Mouse (Mus musculus) gastrocnemius, adult 2 months (tissue): ENCODE measurements at regions not wholly inside any gene's neighbourhood (a gene's known extent, or its start where the extent isn't known, plus 50 kb on each side); places are given as distances from the start of the nearest gene placed in this dataset.

ENCODE experiments used
- DNase-seq: peaks from one replicate; pipeline ENCODE4 v3.0.0; 2022
- H3K27ac ChIP-seq: fragments of 200-600 bp; 2 replicates; pipeline ENCODE4 v1.8.1; 2022; ENCODE audit warnings: mild to moderate bottlenecking
- H3K4me3 ChIP-seq: fragments of 200-600 bp; 2 replicates; pipeline ENCODE4 v1.8.1; 2022; ENCODE audit warnings: mild to moderate bottlenecking, moderate library complexity
- CTCF ChIP-seq: fragments of 200-600 bp; IDR thresholded peaks from 2 replicates; pipeline ENCODE4 v1.8.1; 2022; ENCODE audit warnings: antibody characterized with exemption, mild to moderate bottlenecking, moderate library complexity
- intact Hi-C: fragments of 180-260 bp; cut with DNase I; formaldehyde crosslinking; loops from one replicate; pipeline ENCODE4 v1.15.1; 2025

DNA sequence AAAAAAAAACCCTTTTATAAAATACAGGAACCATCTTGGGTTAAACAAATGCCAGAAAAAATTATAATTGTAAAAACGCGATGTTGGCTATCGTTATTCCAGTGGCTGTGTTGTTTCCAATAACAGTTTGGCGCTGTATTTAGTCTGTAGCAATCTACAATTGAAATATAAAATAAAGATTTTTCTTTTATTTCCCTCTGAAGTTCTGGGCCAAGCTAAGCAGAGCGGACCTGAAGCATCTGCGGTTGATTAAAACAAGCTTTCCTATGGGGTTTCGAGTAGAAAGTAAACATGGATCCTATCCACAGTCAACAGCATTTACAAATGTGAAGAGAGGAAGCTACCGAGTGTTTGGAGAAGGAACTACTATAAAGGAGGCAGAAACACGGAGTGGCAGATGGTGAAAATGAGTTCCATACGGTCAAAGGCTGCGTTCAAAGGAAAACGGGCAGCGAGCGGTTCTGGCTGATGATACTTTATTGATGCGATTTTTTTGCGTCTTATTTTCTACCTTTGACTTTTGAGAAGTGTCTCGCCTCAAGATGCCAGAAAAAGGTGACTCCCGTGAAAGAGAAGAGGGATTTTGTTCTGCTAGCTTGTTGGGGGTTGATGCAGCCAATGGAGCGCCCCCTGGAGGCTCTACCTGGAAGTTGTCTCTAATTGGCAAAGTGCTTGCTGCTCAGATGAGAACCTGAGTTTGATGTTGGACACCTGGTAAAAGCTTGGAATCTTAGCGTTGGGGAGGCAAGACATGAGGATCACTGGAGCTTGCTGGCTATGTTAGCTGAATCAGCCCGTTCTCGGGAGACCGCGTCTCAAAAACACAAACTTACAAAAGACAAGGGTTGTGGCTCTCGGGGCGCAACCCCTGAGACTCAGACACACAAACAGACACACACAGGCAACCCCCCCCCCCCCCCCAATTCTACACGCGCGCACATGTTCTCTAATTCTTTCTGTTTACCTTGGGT is 96.7 kb upstream of the Psmd7 start:
- Histone ChIP-seq H3K4me3 (peak overlapping the region; percentile 50), H3K27ac (no peak overlapping the region)
- intact Hi-C loops = no loop called here
- peak; percentile 62 for TF ChIP-seq CTCF
- peak; percentile 34 for DNase-seq

DNA sequence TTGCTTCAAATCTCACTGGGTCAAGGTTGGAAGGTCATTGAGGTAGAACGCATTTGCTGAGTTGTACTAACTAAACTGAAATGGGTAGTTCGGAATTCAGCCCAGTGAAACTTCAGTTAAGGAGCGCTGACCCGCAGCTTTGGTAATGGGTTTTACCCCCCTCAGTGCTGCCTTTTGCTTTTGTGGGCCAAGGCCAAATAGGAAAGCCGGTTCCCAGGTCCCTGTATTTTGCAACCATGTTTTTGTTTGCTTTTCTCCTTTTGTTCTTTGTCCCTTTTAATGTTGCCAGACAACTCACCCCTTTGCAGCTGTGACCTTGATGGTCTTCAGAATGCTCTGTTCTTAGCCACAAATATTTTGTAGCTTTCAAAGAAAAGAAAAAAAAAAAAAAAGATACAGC is 98.7 kb upstream of the Psmd7 start:
- Histone ChIP-seq H3K27ac (no peak overlapping the region), H3K4me3 (no peak overlapping the region)
- no peak for DNase-seq
- intact Hi-C loops = no loop called here
- TF ChIP-seq CTCF = no peak

DNA sequence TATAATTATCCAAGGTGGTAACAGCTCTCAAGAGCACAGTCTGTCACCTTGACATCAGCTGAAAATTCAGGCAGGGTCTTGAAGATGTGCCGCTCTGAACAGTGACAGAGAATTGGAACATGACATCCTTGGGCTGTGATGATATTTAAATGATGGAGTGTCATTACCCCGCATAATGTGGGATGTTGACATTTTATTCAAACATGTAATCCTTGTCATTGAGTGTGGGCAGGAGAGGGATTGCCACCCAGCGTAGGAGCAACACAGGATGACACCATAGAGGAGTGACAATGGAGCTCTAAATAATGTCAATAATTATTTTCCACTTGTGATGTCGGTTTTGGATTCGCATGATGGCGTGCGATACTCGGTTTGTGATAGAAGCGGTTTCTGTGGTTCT is 99.3 kb upstream of the Psmd7 start:
- no peak overlapping the region for H3K4me3 ChIP-seq
- intact Hi-C loops = no loop called here
- TF ChIP-seq CTCF = no peak

DNA sequence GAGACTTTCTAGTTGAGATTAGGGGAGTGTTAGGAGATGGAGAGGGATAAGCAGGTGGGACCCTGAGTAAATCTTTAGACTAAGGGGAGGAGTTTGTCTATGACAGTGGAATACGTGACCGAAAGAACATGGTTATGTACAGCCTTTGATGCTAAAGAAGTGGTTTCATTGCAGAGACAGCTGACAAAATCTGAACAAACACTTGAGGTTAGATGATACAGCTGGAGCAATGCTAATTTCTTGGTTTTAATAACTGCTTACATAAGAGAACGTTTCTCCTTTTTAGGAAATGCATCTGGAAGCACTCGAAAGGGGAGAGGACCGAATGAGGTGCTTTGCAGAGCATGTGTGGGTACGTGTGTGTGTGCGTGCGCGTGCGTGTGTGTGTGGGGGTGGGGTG is 100.8 kb upstream of the Psmd7 start:
- intact Hi-C loops = no loop called here
- H3K27ac ChIP-seq = no peak overlapping the region
- no peak for TF ChIP-seq CTCF

More for the DNA sequence above, 99.3 kb upstream of the Psmd7 start:
- no peak overlapping the region for H3K27ac ChIP-seq
- no peak for DNase-seq

DNA sequence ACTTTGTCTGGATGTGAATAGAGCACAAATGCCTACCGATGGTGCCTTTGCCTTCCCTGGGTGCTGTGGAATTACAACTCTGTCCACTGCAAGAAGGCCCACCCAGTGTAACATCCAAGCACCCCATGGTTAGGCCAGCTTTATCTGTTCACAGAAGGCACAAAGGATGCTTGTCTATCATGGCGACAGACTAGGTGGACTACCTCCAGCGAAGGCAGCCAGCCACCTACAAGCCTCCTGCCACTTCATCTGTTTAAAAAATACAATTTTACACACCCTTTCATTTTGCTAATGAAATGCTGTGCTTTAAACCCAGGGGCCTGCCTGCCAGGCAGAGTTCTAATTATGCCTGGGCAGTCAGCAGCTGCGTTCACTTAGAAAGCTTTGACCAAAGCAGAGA is 103.0 kb upstream of the Psmd7 start:
- intact Hi-C loops = no loop called here
- no peak for DNase-seq
- TF ChIP-seq CTCF = no peak
- Histone ChIP-seq H3K4me3 (no peak overlapping the region), H3K27ac (no peak overlapping the region)

More for the DNA sequence above, 100.8 kb upstream of the Psmd7 start:
- DNase-seq = no peak
- H3K4me3 ChIP-seq = no peak overlapping the region

DNA sequence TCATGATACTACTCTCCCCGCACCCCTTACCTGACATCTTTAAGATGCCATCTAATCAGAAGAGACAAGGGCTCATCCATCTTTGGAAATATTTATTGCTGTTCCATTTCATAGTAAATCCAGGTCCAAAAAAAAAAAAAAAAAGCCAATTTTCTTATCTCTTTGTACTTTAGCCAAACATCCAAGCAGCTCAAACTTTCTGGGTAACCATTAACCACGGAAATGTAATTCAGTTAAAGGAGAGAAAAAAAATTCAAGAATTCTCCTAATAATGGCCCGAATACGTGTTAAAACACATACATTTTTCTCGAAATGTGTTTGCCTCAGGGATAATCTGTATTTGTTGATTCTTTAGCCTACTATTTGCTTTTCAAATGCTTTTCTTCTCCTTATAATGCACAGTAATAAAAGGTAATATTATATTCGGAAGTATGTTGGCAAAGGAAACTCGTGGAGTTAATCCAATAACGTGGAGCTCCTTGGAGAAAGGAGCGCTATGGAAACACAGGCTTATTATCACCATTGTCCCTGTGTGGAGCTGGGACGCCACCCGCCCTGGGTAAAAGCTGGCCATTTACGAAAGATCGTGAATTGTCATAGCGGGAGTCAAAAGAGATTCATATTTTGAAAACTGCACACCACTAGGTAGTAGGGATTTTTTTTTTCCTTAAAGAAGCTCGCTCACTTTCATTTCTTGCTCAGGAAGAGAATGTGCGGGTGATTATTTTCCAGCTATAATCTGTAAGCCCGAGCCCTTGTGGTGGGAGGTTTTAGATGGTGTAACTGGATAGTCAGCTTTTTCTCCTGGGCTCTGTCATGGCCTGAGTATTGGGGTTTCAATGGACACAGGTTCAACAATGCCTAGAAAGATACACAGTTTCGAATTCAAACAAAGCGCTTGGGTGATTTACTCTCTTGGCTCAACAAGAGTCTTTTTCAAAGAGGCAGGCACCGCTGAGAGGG is 108.4 kb upstream of the Psmd7 start:
- no peak overlapping the region for H3K4me3 ChIP-seq
- intact Hi-C loops = no loop called here
- DNase-seq = no peak
- no peak overlapping the region for H3K27ac ChIP-seq
- no peak for TF ChIP-seq CTCF

DNA sequence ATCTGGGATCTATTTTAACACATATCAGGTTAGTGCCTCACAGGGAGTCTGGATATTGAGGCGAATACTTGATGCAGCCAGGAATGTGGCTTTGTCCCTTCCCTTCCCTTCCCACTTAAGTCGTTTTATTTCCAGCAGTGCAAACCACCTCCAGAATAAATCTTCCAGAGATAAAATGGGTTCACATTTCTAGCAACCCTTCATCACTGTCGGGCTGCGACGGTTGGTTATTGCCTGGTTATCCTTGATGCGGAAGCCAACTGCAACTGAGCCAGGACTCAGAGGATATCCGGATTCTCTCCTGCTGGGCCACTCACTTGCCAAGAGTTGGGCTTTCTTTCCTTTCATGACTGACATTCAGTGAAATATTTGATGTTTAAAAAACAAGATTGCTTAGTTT is 111.0 kb upstream of the Psmd7 start:
- no peak for DNase-seq
- Histone ChIP-seq H3K27ac (no peak overlapping the region), H3K4me3 (no peak overlapping the region)
- intact Hi-C loops = no loop called here
- no peak for TF ChIP-seq CTCF

DNA sequence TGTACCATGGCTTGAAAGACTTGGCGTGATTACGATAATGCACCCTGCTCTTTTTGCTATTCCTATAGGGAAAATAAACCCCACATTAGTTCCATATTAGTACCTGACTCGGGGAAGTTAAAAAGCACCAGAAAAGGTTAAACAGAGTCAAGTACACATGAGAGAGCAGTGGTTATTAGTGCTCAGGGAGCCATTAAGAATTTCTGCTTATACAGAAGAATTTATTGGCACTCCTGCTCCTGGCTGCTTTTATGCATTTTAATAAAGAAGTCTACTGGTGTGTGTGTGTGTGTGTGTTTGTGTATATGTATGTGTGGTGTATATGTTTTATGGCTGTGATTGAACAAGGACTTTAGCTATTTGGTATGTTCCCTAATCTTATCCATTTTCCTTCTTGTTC is 111.5 kb upstream of the Psmd7 start:
- intact Hi-C loops = no loop called here
- no peak overlapping the region for H3K4me3 ChIP-seq
- TF ChIP-seq CTCF = no peak
- no peak overlapping the region for H3K27ac ChIP-seq
- DNase-seq = no peak

DNA sequence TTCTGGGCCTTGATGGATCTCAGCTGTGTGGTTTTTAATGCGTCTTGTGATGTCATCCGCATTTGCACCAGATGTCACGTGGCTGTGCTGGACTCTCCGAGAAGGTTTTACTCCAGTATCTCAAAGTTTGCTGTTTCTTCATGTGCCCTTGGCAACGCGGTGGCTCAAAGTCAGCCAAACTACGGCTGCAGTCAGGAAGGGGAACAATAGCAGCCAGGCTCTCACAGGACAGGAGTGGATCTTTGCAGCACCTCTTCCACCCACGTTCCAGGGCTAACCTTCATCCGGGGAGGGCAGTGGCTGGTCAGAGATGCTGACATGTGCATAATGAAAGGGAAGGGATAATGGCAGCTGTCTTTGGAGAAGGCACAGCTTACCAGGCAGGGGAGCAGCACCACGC is 127.6 kb upstream of the Psmd7 start:
- intact Hi-C loops = no loop called here
- TF ChIP-seq CTCF = no peak
- no peak overlapping the region for H3K27ac ChIP-seq
- no peak overlapping the region for H3K4me3 ChIP-seq
- DNase-seq = no peak

DNA sequence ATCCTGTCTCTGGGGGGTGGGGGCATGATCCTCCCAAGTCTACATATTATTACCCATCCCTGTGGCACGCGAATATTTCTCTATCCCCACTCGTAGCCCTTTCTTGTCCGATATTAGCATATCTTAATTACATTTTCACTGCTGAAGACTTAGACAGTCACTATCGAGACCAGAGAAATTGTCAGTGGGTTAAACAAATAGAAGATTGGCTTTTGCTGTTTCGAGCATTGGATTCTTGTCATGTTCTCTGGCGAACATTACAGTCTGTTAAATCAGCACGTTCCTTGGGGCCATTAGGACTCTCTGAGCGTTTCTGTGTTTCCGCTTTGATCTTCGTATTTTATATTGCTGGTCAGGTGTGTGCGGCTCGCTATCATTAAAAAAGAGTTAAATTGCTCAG is 129.6 kb upstream of the Psmd7 start:
- intact Hi-C loops = no loop called here
- no peak for DNase-seq
- TF ChIP-seq CTCF = no peak
- H3K27ac ChIP-seq = no peak overlapping the region
- no peak overlapping the region for H3K4me3 ChIP-seq

DNA sequence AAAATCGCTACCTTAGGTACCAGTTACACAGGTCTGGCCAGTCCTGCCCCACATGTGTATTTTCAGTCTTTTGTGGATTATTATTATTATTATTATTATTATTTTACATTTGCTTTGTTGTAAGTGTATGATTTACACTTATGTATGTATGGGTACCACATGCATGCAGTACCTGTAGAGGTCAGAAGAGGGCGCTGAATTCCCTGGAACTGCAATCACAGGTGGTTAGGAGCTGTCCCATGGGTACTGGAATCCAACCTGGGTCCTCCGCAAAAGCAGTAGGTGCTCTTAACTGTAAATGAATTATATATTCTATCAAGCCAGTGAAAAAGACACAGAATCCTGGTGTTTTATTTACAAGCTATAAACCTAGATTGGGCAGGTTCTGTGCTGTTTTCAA is 131.4 kb upstream of the Psmd7 start:
- no peak overlapping the region for H3K27ac ChIP-seq
- no peak overlapping the region for H3K4me3 ChIP-seq
- peak; percentile 21 for TF ChIP-seq CTCF
- no peak for DNase-seq
- intact Hi-C loops = no loop called here

DNA sequence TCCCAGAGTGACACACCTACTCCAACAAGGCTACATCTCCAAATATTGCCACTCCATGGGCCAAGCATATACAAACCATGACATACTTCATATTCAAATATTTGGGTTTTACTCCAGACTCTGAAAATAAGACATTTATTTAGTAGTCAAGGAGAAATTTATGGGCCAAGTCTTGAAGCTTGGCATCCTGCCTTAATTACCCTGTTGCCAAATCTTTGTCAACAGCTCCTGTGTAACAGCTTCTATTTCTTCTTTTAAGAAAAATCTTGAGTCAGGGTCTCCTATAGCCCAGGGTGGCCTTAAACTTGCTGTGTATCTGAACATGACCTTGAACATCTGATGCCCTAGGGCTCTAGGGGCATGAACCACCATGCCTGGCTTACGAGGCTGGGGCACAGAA is 138.5 kb upstream of the Psmd7 start:
- no peak overlapping the region for H3K27ac ChIP-seq
- TF ChIP-seq CTCF = no peak
- no peak for DNase-seq
- H3K4me3 ChIP-seq = no peak overlapping the region
- intact Hi-C loops = no loop called here

DNA sequence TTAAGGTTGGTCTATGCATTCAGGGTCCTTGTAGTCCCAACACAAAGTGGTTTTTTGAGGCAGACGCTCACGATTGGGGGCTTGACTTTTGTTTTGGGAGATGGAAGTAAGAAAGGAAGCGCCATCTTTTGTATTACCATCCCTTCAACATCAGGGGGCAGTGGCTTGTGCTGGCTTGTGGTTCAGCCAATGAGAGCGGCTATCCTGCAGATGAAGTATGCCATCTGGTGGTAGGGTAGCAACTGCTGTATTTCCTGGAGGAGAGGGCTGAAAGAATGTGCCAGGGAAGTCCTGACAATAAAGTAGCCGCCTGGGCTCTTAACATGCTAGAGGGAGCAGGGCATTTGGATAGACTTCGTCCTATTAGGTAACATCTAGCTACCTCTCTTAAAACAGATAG is 139.0 kb upstream of the Psmd7 start:
- H3K4me3 ChIP-seq = no peak overlapping the region
- no peak for DNase-seq
- no peak overlapping the region for H3K27ac ChIP-seq
- intact Hi-C loops = no loop called here
- TF ChIP-seq CTCF = peak; percentile 3; the same call in 1 of the 2 replicates
